Mouse (Mus musculus) C2C12 (cell line): ENCODE measurements at regions not wholly inside any gene's neighbourhood (a gene's known extent, or its start where the extent isn't known, plus 50 kb on each side); places are given as distances from the start of the nearest gene placed in this dataset.

Source experiments
- CTCF ChIP-seq: IDR thresholded peaks from one replicate; pipeline ENCODE4 v1.5.1; 2011; ENCODE audit not compliant: control insufficient read depth, insufficient read depth, insufficient read length
- MAX ChIP-seq: IDR thresholded peaks from one replicate; pipeline ENCODE4 v1.6.1; 2011; ENCODE audit warnings: mild to moderate bottlenecking, control low read depth
- MYOD1 ChIP-seq: IDR thresholded peaks from one replicate; pipeline ENCODE4 v1.6.1; 2011; ENCODE audit warnings: low read depth; ENCODE audit not compliant: control insufficient read depth, insufficient read length
- USF1 ChIP-seq: IDR thresholded peaks from one replicate; pipeline ENCODE4 v1.6.1; 2011; ENCODE audit warnings: low read depth, mild to moderate bottlenecking, control low read depth, moderate library complexity

DNA sequence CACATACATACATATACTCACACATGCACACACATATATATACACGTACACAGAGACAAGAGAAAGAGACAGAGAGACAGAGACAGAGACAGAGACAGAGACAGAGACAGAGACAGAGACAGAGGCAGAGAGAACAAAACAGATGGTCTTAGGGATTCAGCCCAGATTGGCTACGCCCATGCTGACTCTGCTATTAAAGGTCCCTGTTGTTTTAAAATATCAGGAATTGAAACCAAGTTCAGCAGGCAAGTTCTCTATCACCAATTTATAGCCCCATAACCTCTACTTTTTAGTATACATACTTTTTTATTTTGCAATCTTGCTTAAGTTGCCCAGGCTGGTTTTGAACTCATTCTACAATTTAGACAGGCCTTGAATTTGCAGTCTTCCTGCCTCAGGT, 115.9 kb downstream of the Zfp36l2 start:
- TF ChIP-seq CTCF (no peak), MYOD1 (no peak), USF1 (no peak), MAX (no peak)
